Mouse (Mus musculus): ENCODE measurements around the gene Atp8b4. TPM values are rescaled to one million over a fixed set of nuclear protein-coding genes. Genes with fewer than 3 reads are reported as not detected.

Atp8b4 gene
- polyA plus RNA-seq, 1 experiment from 2014 or later = 1.7 TPM

DNA sequence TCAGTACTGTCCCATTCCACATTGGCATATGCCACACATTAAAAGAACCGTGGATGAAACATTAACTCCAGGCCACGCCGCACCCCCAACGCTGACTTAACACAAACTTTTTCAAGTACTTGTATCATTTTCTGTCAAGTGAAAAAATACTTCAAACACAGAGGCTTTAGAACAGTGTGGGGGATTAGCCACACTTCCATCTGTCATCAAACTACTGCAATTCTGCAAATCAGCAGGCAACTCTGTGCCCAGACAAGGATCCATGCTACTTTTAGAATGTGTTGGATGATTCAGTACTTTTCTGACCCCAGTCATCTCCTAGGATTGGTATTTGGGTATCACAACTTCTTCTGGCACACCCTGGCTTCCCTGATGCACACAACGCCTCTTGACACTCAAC is 212.5 kb downstream of the Atp8b4 start:
- no peak overlapping the region for H3K4me3 ChIP-seq (ENCODE audit: low read depth, low read length)
- no peaks in the 10 kb centered on the region for H3K4me1 ChIP-seq (ENCODE audit: insufficient read depth, low read depth, low read length)
- no peaks in the 10 kb centered on the region for H3K27me3 ChIP-seq (replicated peaks; ENCODE audit: insufficient read depth, low read length)
- H3K36me3 ChIP-seq (ENCODE audit: insufficient read depth, low read length) = no peaks in the 10 kb centered on the region
- H3K4me2 ChIP-seq (replicated peaks; ENCODE audit: low read depth, low read length) = no peak overlapping the region
- ATAC-seq (no peak), DNase-seq (ENCODE audit: low spot score) (no peak)
- no peak overlapping the region for H3K27ac ChIP-seq (ENCODE audit: low read length)
- TF ChIP-seq EP300 (IDR thresholded peaks at IDR 0.05) = no peak
- no peak for TF ChIP-seq CTCF (IDR thresholded peaks at IDR 0.05)
- 83% methylated on average over 5 of the region's 5 CpGs for WGBS
- no peaks in the 10 kb centered on the region for H3K9me3 ChIP-seq (ENCODE audit: low read length)
- H3K9ac ChIP-seq (replicated peaks; ENCODE audit: low read depth) = no peak overlapping the region

- H3K9me3 ChIP-seq (ENCODE audit: low read length) = no peaks in the 10 kb centered on the region
- no peak overlapping the region for H3K9ac ChIP-seq (replicated peaks; ENCODE audit: low read depth)
- no peaks in the 10 kb centered on the region for H3K36me3 ChIP-seq (ENCODE audit: insufficient read depth, low read length)
- H3K27ac ChIP-seq (ENCODE audit: low read length) = no peak overlapping the region
- no peaks in the 10 kb centered on the region for H3K27me3 ChIP-seq (replicated peaks; ENCODE audit: insufficient read depth, low read length)
- no peaks in the 10 kb centered on the region for H3K4me1 ChIP-seq (ENCODE audit: insufficient read depth, low read depth, low read length)
- DNase-seq (ENCODE audit: low spot score) (no peak), ATAC-seq (no peak)
- WGBS = 41% methylated on average over 7 of the region's 7 CpGs
- no peak overlapping the region for H3K4me2 ChIP-seq (replicated peaks; ENCODE audit: low read depth, low read length)
- TF ChIP-seq EP300 (IDR thresholded peaks at IDR 0.05) (no peak), CTCF (IDR thresholded peaks at IDR 0.05) (no peak)
- H3K4me3 ChIP-seq (ENCODE audit: low read depth, low read length) = no peak overlapping the region
Measured at GRCm38 (mm10) chr2:126286420-126286819, 214.1 kb downstream of the Atp8b4 start.

GRCm38 (mm10) chr2:126284071-126284470 is 216.4 kb downstream of the Atp8b4 start:
- WGBS = 72% methylated on average over 6 of the region's 6 CpGs
- ATAC-seq (no peak), DNase-seq (ENCODE audit: low spot score) (no peak)

GRCm38 (mm10) chr2:126283086-126283485 is 217.4 kb downstream of the Atp8b4 start:
- 62% methylated on average over 3 of the region's 3 CpGs for WGBS

More at GRCm38 (mm10) chr2:126284071-126284470, 216.4 kb downstream of the Atp8b4 start:
- H3K36me3 ChIP-seq (ENCODE audit: insufficient read depth, low read length) = no peaks in the 10 kb centered on the region
- no peak overlapping the region for H3K4me2 ChIP-seq (replicated peaks; ENCODE audit: low read depth, low read length)
- no peak for TF ChIP-seq CTCF (IDR thresholded peaks at IDR 0.05)
- TF ChIP-seq EP300 (IDR thresholded peaks at IDR 0.05) = no peak
- no peaks in the 10 kb centered on the region for H3K27me3 ChIP-seq (replicated peaks; ENCODE audit: insufficient read depth, low read length)
- H3K4me1 ChIP-seq (ENCODE audit: insufficient read depth, low read depth, low read length) = no peaks in the 10 kb centered on the region
- H3K4me3 ChIP-seq (ENCODE audit: low read depth, low read length) = no peak overlapping the region
- H3K27ac ChIP-seq (ENCODE audit: low read length) = no peak overlapping the region
- no peaks in the 10 kb centered on the region for H3K9me3 ChIP-seq (ENCODE audit: low read length)
- no peak overlapping the region for H3K9ac ChIP-seq (replicated peaks; ENCODE audit: low read depth)

GRCm38 (mm10) chr2:126275511-126275910 is 225.0 kb downstream of the Atp8b4 start:
- Histone ChIP-seq H3K9ac (replicated peaks; ENCODE audit: low read depth) (no peak overlapping the region), H3K4me1 (ENCODE audit: insufficient read depth, low read depth, low read length) (no peaks in the 10 kb centered on the region), H3K36me3 (ENCODE audit: insufficient read depth, low read length) (no peaks in the 10 kb centered on the region), H3K9me3 (ENCODE audit: low read length) (no peaks in the 10 kb centered on the region), H3K27me3 (replicated peaks; ENCODE audit: insufficient read depth, low read length) (no peaks in the 10 kb centered on the region), H3K4me2 (replicated peaks; ENCODE audit: low read depth, low read length) (no peak overlapping the region), H3K27ac (ENCODE audit: low read length) (no peak overlapping the region), H3K4me3 (ENCODE audit: low read depth, low read length) (no peak overlapping the region)
- DNase-seq (ENCODE audit: low spot score) = no peak
- no peak for TF ChIP-seq CTCF (IDR thresholded peaks at IDR 0.05)
- no peak for TF ChIP-seq EP300 (IDR thresholded peaks at IDR 0.05)
- ATAC-seq = no peak
- 47% methylated on average over 3 of the region's 3 CpGs for WGBS

More at GRCm38 (mm10) chr2:126283086-126283485, 217.4 kb downstream of the Atp8b4 start:
- TF ChIP-seq EP300 (IDR thresholded peaks at IDR 0.05) (no peak), CTCF (IDR thresholded peaks at IDR 0.05) (no peak)
- Histone ChIP-seq H3K27ac (ENCODE audit: low read length) (no peak overlapping the region), H3K36me3 (ENCODE audit: insufficient read depth, low read length) (no peaks in the 10 kb centered on the region), H3K4me2 (replicated peaks; ENCODE audit: low read depth, low read length) (no peak overlapping the region), H3K27me3 (replicated peaks; ENCODE audit: insufficient read depth, low read length) (no peaks in the 10 kb centered on the region), H3K9ac (replicated peaks; ENCODE audit: low read depth) (no peak overlapping the region), H3K4me3 (ENCODE audit: low read depth, low read length) (no peak overlapping the region), H3K9me3 (ENCODE audit: low read length) (no peaks in the 10 kb centered on the region), H3K4me1 (ENCODE audit: insufficient read depth, low read depth, low read length) (no peaks in the 10 kb centered on the region)
- no peak for DNase-seq (ENCODE audit: low spot score)
- no peak for ATAC-seq

DNA sequence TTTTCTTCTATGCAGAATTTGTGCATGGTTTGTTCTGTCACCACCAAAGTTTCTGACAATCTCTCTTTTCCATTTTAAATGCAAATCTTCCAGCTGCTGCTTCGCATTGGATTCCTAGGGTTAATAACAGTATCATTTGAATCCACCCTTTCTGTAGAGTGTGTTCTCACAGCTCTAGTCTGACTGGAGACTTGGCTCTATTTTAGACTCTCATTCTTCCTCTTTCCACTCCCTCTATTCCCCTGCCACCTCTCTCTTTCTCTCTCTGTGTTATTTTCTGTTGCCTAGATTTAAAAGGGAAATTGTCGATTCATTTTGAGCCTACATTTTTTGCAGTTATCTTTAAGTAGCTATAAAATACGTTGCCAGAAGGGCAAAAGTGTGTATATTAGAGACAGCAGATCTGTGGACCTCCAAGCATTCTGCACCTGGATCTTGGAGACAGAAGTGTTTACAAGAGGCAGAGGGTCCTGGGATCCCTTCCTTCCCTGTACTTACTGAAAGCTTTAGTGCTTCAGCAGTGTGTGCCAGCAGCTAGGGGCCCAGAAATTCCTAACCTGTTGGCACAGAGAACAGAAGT is 225.6 kb downstream of the Atp8b4 start:
- H3K9ac ChIP-seq (replicated peaks; ENCODE audit: low read depth) = no peak overlapping the region
- WGBS = 65% methylated on average over 3 of the region's 3 CpGs
- H3K4me2 ChIP-seq (replicated peaks; ENCODE audit: low read depth, low read length) = no peak overlapping the region
- DNase-seq (ENCODE audit: low spot score) = no peak
- H3K9me3 ChIP-seq (ENCODE audit: low read length) = no peaks in the 10 kb centered on the region
- no peaks in the 10 kb centered on the region for H3K27me3 ChIP-seq (replicated peaks; ENCODE audit: insufficient read depth, low read length)
- H3K4me3 ChIP-seq (ENCODE audit: low read depth, low read length) = no peak overlapping the region
- no peaks in the 10 kb centered on the region for H3K4me1 ChIP-seq (ENCODE audit: insufficient read depth, low read depth, low read length)
- H3K27ac ChIP-seq (ENCODE audit: low read length) = no peak overlapping the region
- no peaks in the 10 kb centered on the region for H3K36me3 ChIP-seq (ENCODE audit: insufficient read depth, low read length)
- no peak for TF ChIP-seq EP300 (IDR thresholded peaks at IDR 0.05)
- no peak for TF ChIP-seq CTCF (IDR thresholded peaks at IDR 0.05)
- no peak for ATAC-seq

GRCm38 (mm10) chr2:126274311-126274710 is 226.2 kb downstream of the Atp8b4 start:
- Histone ChIP-seq H3K9ac (replicated peaks; ENCODE audit: low read depth) (no peak overlapping the region), H3K27me3 (replicated peaks; ENCODE audit: insufficient read depth, low read length) (no peaks in the 10 kb centered on the region), H3K4me2 (replicated peaks; ENCODE audit: low read depth, low read length) (no peak overlapping the region), H3K9me3 (ENCODE audit: low read length) (no peaks in the 10 kb centered on the region), H3K4me1 (ENCODE audit: insufficient read depth, low read depth, low read length) (no peaks in the 10 kb centered on the region), H3K4me3 (ENCODE audit: low read depth, low read length) (no peak overlapping the region), H3K27ac (ENCODE audit: low read length) (no peak overlapping the region), H3K36me3 (ENCODE audit: insufficient read depth, low read length) (no peaks in the 10 kb centered on the region)
- DNase-seq (ENCODE audit: low spot score) (no peak), ATAC-seq (no peak)
- no peak for TF ChIP-seq CTCF (IDR thresholded peaks at IDR 0.05)
- no peak for TF ChIP-seq EP300 (IDR thresholded peaks at IDR 0.05)
- WGBS = 80% methylated on average over 3 of the region's 3 CpGs

Other genes with a start within 250 kb of the Atp8b4 start
- 1.0 and 1.2 TPM in 2 replicates for gene Slc27a2, start 51.7 kb upstream of the Atp8b4 start, polyA plus RNA-seq (2015; fragmentation: Nextera tagmentation; extraction: Ambion mirVana)
- 35.2 and 41.5 TPM in 2 replicates for gene Hdc, start 118.6 kb upstream of the Atp8b4 start, polyA plus RNA-seq (2015; fragmentation: Nextera tagmentation; extraction: Ambion mirVana)
- gene Gabpb1, start 175.7 kb upstream of the Atp8b4 start, polyA plus RNA-seq (2015; fragmentation: Nextera tagmentation; extraction: Ambion mirVana) = 24.5 and 33.0 TPM in 2 replicates
- gene Usp8, start 206.7 kb upstream of the Atp8b4 start, polyA plus RNA-seq (2015; fragmentation: Nextera tagmentation; extraction: Ambion mirVana) = 36.9 and 45.6 TPM in 2 replicates